Mouse (Mus musculus): ENCODE data around the gene Cdk5r1. TPM values are rescaled to one million over a fixed set of nuclear protein-coding genes. Genes with fewer than 3 reads are reported as not detected.

Gene Cdk5r1
- total RNA-seq, 1 experiment, result 1.8 TPM

GRCm38 (mm10) chr11:80485622-80486206 is 8.9 kb downstream of the Cdk5r1 start:
- in situ Hi-C loops (cut with MboI; ENCODE audit: low sequenced_read_pairs in 2 of 2, unreplicated experiment in 2 of 2), result no loop called here
- Histone ChIP-seq H3K9me3 (ENCODE audit: control insufficient read depth, insufficient read depth, low read depth, low read length) (no peaks in the 10 kb centered on the region), H3K4me3 (ENCODE audit: insufficient read depth in 1 of 2, low read depth in 1 of 2, low read length in 2 of 2, poor library complexity in 1 of 2, severe bottlenecking in 1 of 2) (no peak overlapping the region), H3K9ac (ENCODE audit: insufficient read depth, low read depth, low read length, poor library complexity, severe bottlenecking) (no peak overlapping the region), H3K27ac (ENCODE audit: insufficient read depth, low read depth, low read length, poor library complexity, severe bottlenecking) (no peak overlapping the region), H3K4me1 (ENCODE audit: control insufficient read depth in 2 of 2, insufficient read depth in 2 of 2, low read length in 2 of 2, poor library complexity in 1 of 2) (no peaks in the 10 kb centered on the region), H3K36me3 (ENCODE audit: control insufficient read depth, insufficient read depth, low read length, poor library complexity, severe bottlenecking) (no peaks in the 10 kb centered on the region)
- TF ChIP-seq CHD2 (IDR thresholded peaks at IDR 0.05; ENCODE audit: low read depth, low read length), result no peak
- TF ChIP-seq MAFK (IDR thresholded peaks at IDR 0.05; ENCODE audit: insufficient read depth, low read depth, low read length), result no peak
- TF ChIP-seq ZC3H11A (IDR thresholded peaks at IDR 0.05; ENCODE audit: borderline replicate concordance, low read depth, low read length), result no peak
- no peak for TF ChIP-seq ZNF384 (IDR thresholded peaks at IDR 0.05; ENCODE audit: low read depth, low read length)
- no peak for TF ChIP-seq HCFC1 (IDR thresholded peaks at IDR 0.05; ENCODE audit: borderline replicate concordance, insufficient read depth, low read length)
- no peak for DNase-seq (ENCODE audit: low read depth, low spot score)

- Histone ChIP-seq H3K36me3 (ENCODE audit: control insufficient read depth, insufficient read depth, low read length, poor library complexity, severe bottlenecking) (no peaks in the 10 kb centered on the region), H3K27ac (ENCODE audit: insufficient read depth, low read depth, low read length, poor library complexity, severe bottlenecking) (no peak overlapping the region), H3K4me3 (ENCODE audit: insufficient read depth in 1 of 2, low read depth in 1 of 2, low read length in 2 of 2, poor library complexity in 1 of 2, severe bottlenecking in 1 of 2) (no peak overlapping the region), H3K9me3 (ENCODE audit: control insufficient read depth, insufficient read depth, low read depth, low read length) (no peaks in the 10 kb centered on the region), H3K4me1 (ENCODE audit: control insufficient read depth in 2 of 2, insufficient read depth in 2 of 2, low read length in 2 of 2, poor library complexity in 1 of 2) (no peaks in the 10 kb centered on the region), H3K9ac (ENCODE audit: insufficient read depth, low read depth, low read length, poor library complexity, severe bottlenecking) (no peak overlapping the region)
- in situ Hi-C loops (cut with MboI; ENCODE audit: low sequenced_read_pairs in 2 of 2, unreplicated experiment in 2 of 2), result no loop called here
- no peak for TF ChIP-seq ZNF384 (IDR thresholded peaks at IDR 0.05; ENCODE audit: low read depth, low read length)
- no peak for TF ChIP-seq CHD2 (IDR thresholded peaks at IDR 0.05; ENCODE audit: low read depth, low read length)
- TF ChIP-seq MAFK (IDR thresholded peaks at IDR 0.05; ENCODE audit: insufficient read depth, low read depth, low read length), result no peak
- no peak for TF ChIP-seq ZC3H11A (IDR thresholded peaks at IDR 0.05; ENCODE audit: borderline replicate concordance, low read depth, low read length)
- no peak for TF ChIP-seq HCFC1 (IDR thresholded peaks at IDR 0.05; ENCODE audit: borderline replicate concordance, insufficient read depth, low read length)
- no peak for DNase-seq (ENCODE audit: low read depth, low spot score)
Observed at GRCm38 (mm10) chr11:80487904-80488587, 11.2 kb downstream of the Cdk5r1 start.

GRCm38 (mm10) chr11:80489172-80489881 is 12.5 kb downstream of the Cdk5r1 start:
- H3K4me1 ChIP-seq (ENCODE audit: control insufficient read depth in 2 of 2, insufficient read depth in 2 of 2, low read length in 2 of 2, poor library complexity in 1 of 2), result no peaks in the 10 kb centered on the region
- H3K36me3 ChIP-seq (ENCODE audit: control insufficient read depth, insufficient read depth, low read length, poor library complexity, severe bottlenecking), result no peaks in the 10 kb centered on the region
- TF ChIP-seq ZC3H11A (IDR thresholded peaks at IDR 0.05; ENCODE audit: borderline replicate concordance, low read depth, low read length) (no peak), ZNF384 (IDR thresholded peaks at IDR 0.05; ENCODE audit: low read depth, low read length) (no peak), CHD2 (IDR thresholded peaks at IDR 0.05; ENCODE audit: low read depth, low read length) (no peak), MAFK (IDR thresholded peaks at IDR 0.05; ENCODE audit: insufficient read depth, low read depth, low read length) (no peak), HCFC1 (IDR thresholded peaks at IDR 0.05; ENCODE audit: borderline replicate concordance, insufficient read depth, low read length) (no peak)
- H3K9ac ChIP-seq (ENCODE audit: insufficient read depth, low read depth, low read length, poor library complexity, severe bottlenecking), result no peak overlapping the region
- no peak for DNase-seq (ENCODE audit: low read depth, low spot score)
- H3K9me3 ChIP-seq (ENCODE audit: control insufficient read depth, insufficient read depth, low read depth, low read length), result no peaks in the 10 kb centered on the region
- no peak overlapping the region for H3K27ac ChIP-seq (ENCODE audit: insufficient read depth, low read depth, low read length, poor library complexity, severe bottlenecking)
- in situ Hi-C loops (cut with MboI; ENCODE audit: low sequenced_read_pairs in 2 of 2, unreplicated experiment in 2 of 2), result no loop called here
- H3K4me3 ChIP-seq (ENCODE audit: insufficient read depth in 1 of 2, low read depth in 1 of 2, low read length in 2 of 2, poor library complexity in 1 of 2, severe bottlenecking in 1 of 2), result no peak overlapping the region

- TF ChIP-seq ZNF384 (IDR thresholded peaks at IDR 0.05; ENCODE audit: low read depth, low read length) (no peak), CHD2 (IDR thresholded peaks at IDR 0.05; ENCODE audit: low read depth, low read length) (no peak), ZC3H11A (IDR thresholded peaks at IDR 0.05; ENCODE audit: borderline replicate concordance, low read depth, low read length) (no peak), MAFK (IDR thresholded peaks at IDR 0.05; ENCODE audit: insufficient read depth, low read depth, low read length) (no peak), HCFC1 (IDR thresholded peaks at IDR 0.05; ENCODE audit: borderline replicate concordance, insufficient read depth, low read length) (no peak)
- in situ Hi-C loops (cut with MboI; ENCODE audit: low sequenced_read_pairs in 2 of 2, unreplicated experiment in 2 of 2), result no loop called here
- no peak overlapping the region for H3K9ac ChIP-seq (ENCODE audit: insufficient read depth, low read depth, low read length, poor library complexity, severe bottlenecking)
- H3K9me3 ChIP-seq (ENCODE audit: control insufficient read depth, insufficient read depth, low read depth, low read length), result no peaks in the 10 kb centered on the region
- H3K27ac ChIP-seq (ENCODE audit: insufficient read depth, low read depth, low read length, poor library complexity, severe bottlenecking), result no peak overlapping the region
- DNase-seq (ENCODE audit: low read depth, low spot score), result no peak
- H3K4me1 ChIP-seq (ENCODE audit: control insufficient read depth in 2 of 2, insufficient read depth in 2 of 2, low read length in 2 of 2, poor library complexity in 1 of 2), result no peaks in the 10 kb centered on the region
- H3K36me3 ChIP-seq (ENCODE audit: control insufficient read depth, insufficient read depth, low read length, poor library complexity, severe bottlenecking), result no peaks in the 10 kb centered on the region
- H3K4me3 ChIP-seq (ENCODE audit: insufficient read depth in 1 of 2, low read depth in 1 of 2, low read length in 2 of 2, poor library complexity in 1 of 2, severe bottlenecking in 1 of 2), result no peak overlapping the region
Observed at GRCm38 (mm10) chr11:80489882-80490196, 13.0 kb downstream of the Cdk5r1 start.

Measured in ES-E14 (cell line).